Mouse (Mus musculus): ENCODE measurements at regions not wholly inside any gene's neighbourhood (a gene's known extent, or its start where the extent isn't known, plus 50 kb on each side); places are given as distances from the start of the nearest gene placed in this dataset.

- DNase-seq (ENCODE audit: low read depth, low spot score): no peak
Measured at GRCm38 (mm10) chr14:8946851-8947625, 281.0 kb upstream of the 4930452B06Rik start.

GRCm38 (mm10) chr14:8935121-8935520 is 269.1 kb upstream of the 4930452B06Rik start:
- DNase-seq (ENCODE audit: low read depth, low spot score): peak; percentile 2
